Mouse (Mus musculus) embryo, embryonic 11.5 days (tissue): ENCODE data around the gene Prl2c3.
"Not testable (repeated sequence)": the region's sequence is repeated elsewhere in the genome, so short reads cannot be mapped to it uniquely, and the experiment has no call there.

Experiments used
- DNase-seq: peaks from one replicate; pipeline ENCODE4 v3.0.0-alpha.2; 2012; ENCODE audit warnings: low read depth, low spot score

Gene Prl2c3

GRCm38 (mm10) chr13:12799979-12800378, at the start of gene Prl2c3:
Gene Prl2c3 (minus strand): TSS chr13:12800079.
- DNase-seq, result not testable (repeated sequence)

GRCm38 (mm10) chr13:12848254-12848653, 48.4 kb upstream of the Prl2c3 start:
- not testable (repeated sequence) for DNase-seq

- not testable (repeated sequence) for DNase-seq
These were observed 44.8 kb upstream of the Prl2c3 start for GRCm38 (mm10) chr13:12844701-12845100.

GRCm38 (mm10) chr13:12837546-12837945, 37.7 kb upstream of the Prl2c3 start:
- not testable (repeated sequence) for DNase-seq

GRCm38 (mm10) chr13:12831769-12832168, 31.9 kb upstream of the Prl2c3 start:
- DNase-seq, result no peak

GRCm38 (mm10) chr13:12829031-12829430, 29.2 kb upstream of the Prl2c3 start:
- no peak for DNase-seq

- DNase-seq, result not testable (repeated sequence)
These were observed 24.8 kb upstream of the Prl2c3 start for GRCm38 (mm10) chr13:12824500-12825176.

GRCm38 (mm10) chr13:12813734-12814424, 14.0 kb upstream of the Prl2c3 start:
- DNase-seq, result not testable (repeated sequence)

- no peak for DNase-seq
These were observed 9.7 kb upstream of the Prl2c3 start for GRCm38 (mm10) chr13:12809591-12809990.

GRCm38 (mm10) chr13:12808793-12809512, 9.1 kb upstream of the Prl2c3 start:
- not testable (repeated sequence) for DNase-seq

- DNase-seq, result not testable (repeated sequence)
These were observed 6.6 kb upstream of the Prl2c3 start for GRCm38 (mm10) chr13:12806496-12806895.

- DNase-seq, result not testable (repeated sequence)
These were observed 30.3 kb downstream of the Prl2c3 start for GRCm38 (mm10) chr13:12769442-12770091.
